Mouse (Mus musculus) MEL (cell line): ENCODE measurements around the gene Suclg2. TPM values are rescaled to one million over a fixed set of nuclear protein-coding genes. Genes with fewer than 3 reads are reported as not detected.

Experiments used
- DNase-seq: peaks from one replicate; pipeline ENCODE4 v3.0.0; 2011; ENCODE audit warnings: low read depth, low spot score
- H3K27ac ChIP-seq: 2 replicates; pipeline ENCODE4 v1.5.1; 2012; ENCODE audit warnings: low read depth, mild to moderate bottlenecking, control low read depth, low read length, moderate library complexity; ENCODE audit not compliant: control insufficient read depth
- H3K27me3 ChIP-seq, 2 experiments: fragments of 150-350 bp in 1 of 2; sonication (generic) in 1 of 2; 2 replicates each; pipeline ENCODE4 v1.6.1; 2012; ENCODE audit warnings: low read length in 2 of 2, mild to moderate bottlenecking in 2 of 2, improper control_type of control experiment in 1 of 2, moderate library complexity in 1 of 2; ENCODE audit not compliant: insufficient read depth in 2 of 2, control insufficient read depth in 1 of 2
- H3K36me3 ChIP-seq, 2 experiments: 2 replicates each; pipeline ENCODE4 v1.6.1; 2012 to 2014; ENCODE audit warnings: low read length in 2 of 2, improper control_type of control experiment in 1 of 2, inconsistent platforms in 1 of 2, mild to moderate bottlenecking in 1 of 2; ENCODE audit not compliant: insufficient read depth in 2 of 2, control insufficient read depth in 1 of 2
- H3K4me1 ChIP-seq, 2 experiments: fragments of 150-350 bp in 1 of 2; sonication (generic) in 1 of 2; 2 replicates each; pipeline ENCODE4 v1.6.1; 2012; ENCODE audit warnings: low read length in 2 of 2, improper control_type of control experiment in 1 of 2, mild to moderate bottlenecking in 1 of 2; ENCODE audit not compliant: insufficient read depth in 2 of 2, control insufficient read depth in 1 of 2
- H3K4me3 ChIP-seq, 2 experiments: fragments of 150-350 bp in 1 of 2; sonication (generic) in 1 of 2; 2 replicates each; pipeline ENCODE4 v1.5.1; 2012; ENCODE audit warnings: low read depth in 2 of 2, low read length in 2 of 2, mild to moderate bottlenecking in 2 of 2, moderate library complexity in 2 of 2, control low read depth in 1 of 2, improper control_type of control experiment in 1 of 2; ENCODE audit not compliant: control insufficient read depth in 1 of 2, insufficient read depth in 1 of 2
- H3K79me2 ChIP-seq: 2 replicates; pipeline ENCODE4 v1.6.1; 2012; ENCODE audit warnings: mild to moderate bottlenecking, low read length, moderate library complexity; ENCODE audit not compliant: control insufficient read depth, poor library complexity, insufficient read depth
- H3K9ac ChIP-seq: 2 replicates; pipeline ENCODE4 v1.6.1; 2012; ENCODE audit warnings: low read depth, mild to moderate bottlenecking, control low read depth, low read length, moderate library complexity; ENCODE audit not compliant: control insufficient read depth, poor library complexity, severe bottlenecking
- H3K9me3 ChIP-seq: fragments of 150-350 bp; sonication (generic); replicated peaks from 2 replicates; pipeline ENCODE4 v1.6.1; 2012; ENCODE audit warnings: mild to moderate bottlenecking, low read length, improper control_type of control experiment, moderate library complexity; ENCODE audit not compliant: insufficient read depth
- CHD1 ChIP-seq: IDR thresholded peaks from 2 replicates; pipeline ENCODE4 v1.6.1; 2012; ENCODE audit warnings: low read depth, mild to moderate bottlenecking, inconsistent platforms, low read length, improper control_type of control experiment
- CHD2 ChIP-seq: IDR thresholded peaks from 2 replicates; pipeline ENCODE4 v1.6.1; 2011; ENCODE audit warnings: low read length, improper control_type of control experiment
- ELF1 ChIP-seq: IDR thresholded peaks from 2 replicates; pipeline ENCODE4 v1.6.1; 2014; ENCODE audit warnings: low read depth, mild to moderate bottlenecking, inconsistent platforms, low read length, improper control_type of control experiment, moderate library complexity
- ETS1 ChIP-seq: IDR thresholded peaks from 2 replicates; pipeline ENCODE4 v1.6.1; 2012; ENCODE audit warnings: low read depth, mild to moderate bottlenecking, inconsistent platforms, low read length, improper control_type of control experiment, moderate library complexity
- GATA1 ChIP-seq: IDR thresholded peaks from 2 replicates; pipeline ENCODE4 v1.6.1; 2011; ENCODE audit warnings: low read depth, low read length, improper control_type of control experiment
- HCFC1 ChIP-seq: IDR thresholded peaks from 2 replicates; pipeline ENCODE4 v1.6.1; 2012; ENCODE audit warnings: low read depth, mild to moderate bottlenecking, inconsistent platforms, low read length, improper control_type of control experiment, moderate library complexity
- MAFK ChIP-seq: IDR thresholded peaks from 2 replicates; pipeline ENCODE4 v1.6.1; 2011; ENCODE audit warnings: low read depth, mild to moderate bottlenecking, low read length, improper control_type of control experiment, borderline replicate concordance
- MAZ ChIP-seq: IDR thresholded peaks from 2 replicates; pipeline ENCODE4 v1.6.1; 2012; ENCODE audit warnings: low read depth, mild to moderate bottlenecking, inconsistent platforms, low read length, improper control_type of control experiment
- MEF2A ChIP-seq: IDR thresholded peaks from 2 replicates; pipeline ENCODE4 v1.6.1; 2014; ENCODE audit warnings: low read depth, mild to moderate bottlenecking, inconsistent platforms, low read length, improper control_type of control experiment; ENCODE audit not compliant: poor library complexity, insufficient replicate concordance, severe bottlenecking; ENCODE audit errors: extremely low read depth
- MXI1 ChIP-seq: IDR thresholded peaks from 2 replicates; pipeline ENCODE4 v1.6.1; 2011; ENCODE audit warnings: mild to moderate bottlenecking, low read depth, low read length, improper control_type of control experiment
- MYB ChIP-seq: IDR thresholded peaks from 2 replicates; pipeline ENCODE4 v1.6.1; 2011; ENCODE audit warnings: mild to moderate bottlenecking, low read depth, low read length, improper control_type of control experiment
- POLR2A ChIP-seq, 2 experiments: IDR thresholded peaks; 2 replicates each; pipeline ENCODE4 v1.6.1; 2011 to 2012; ENCODE audit warnings: low read length in 2 of 2, mild to moderate bottlenecking in 2 of 2, control low read depth in 1 of 2, improper control_type of control experiment in 1 of 2, low read depth in 1 of 2, moderate library complexity in 1 of 2; ENCODE audit not compliant: control insufficient read depth in 1 of 2, insufficient read depth in 1 of 2, poor library complexity in 1 of 2
- POLR2AphosphoS2 ChIP-seq: IDR thresholded peaks from 2 replicates; pipeline ENCODE4 v1.6.1; 2011; ENCODE audit warnings: low read length, improper control_type of control experiment
- POLR2AphosphoS5 ChIP-seq: IDR thresholded peaks from 2 replicates; pipeline ENCODE4 v1.6.1; 2012; ENCODE audit warnings: low read depth, borderline replicate concordance, mild to moderate bottlenecking, inconsistent platforms, low read length, moderate library complexity, mixed read lengths
- RCOR1 ChIP-seq: IDR thresholded peaks from 2 replicates; pipeline ENCODE4 v1.6.1; 2012; ENCODE audit warnings: low read depth, mild to moderate bottlenecking, inconsistent platforms, low read length, improper control_type of control experiment
- SIN3A ChIP-seq: IDR thresholded peaks from 2 replicates; pipeline ENCODE4 v1.6.1; 2012; ENCODE audit warnings: low read length, improper control_type of control experiment, inconsistent platforms
- SMC3 ChIP-seq: IDR thresholded peaks from 2 replicates; pipeline ENCODE4 v1.6.1; 2011; ENCODE audit warnings: low read depth, low read length, improper control_type of control experiment
- TBP ChIP-seq: IDR thresholded peaks from 2 replicates; pipeline ENCODE4 v1.8.0; 2011; ENCODE audit warnings: low read depth, low read length, improper control_type of control experiment
- TCF12 ChIP-seq: IDR thresholded peaks from 2 replicates; pipeline ENCODE4 v1.6.1; 2014; ENCODE audit warnings: low read depth, mild to moderate bottlenecking, inconsistent platforms, low read length, improper control_type of control experiment, moderate library complexity
- USF2 ChIP-seq, 2 experiments: IDR thresholded peaks; 2 replicates each; pipeline ENCODE4 v1.6.1; 2011 to 2012; ENCODE audit warnings: improper control_type of control experiment in 2 of 2, low read length in 2 of 2, borderline replicate concordance in 1 of 2, inconsistent platforms in 1 of 2, low read depth in 1 of 2, mild to moderate bottlenecking in 1 of 2; ENCODE audit not compliant: insufficient read depth in 1 of 2
- ZMIZ1 ChIP-seq: IDR thresholded peaks from 2 replicates; pipeline ENCODE4 v1.6.1; 2012; ENCODE audit warnings: low read depth, mild to moderate bottlenecking, inconsistent platforms, low read length, improper control_type of control experiment, moderate library complexity
- ZNF384 ChIP-seq: IDR thresholded peaks from 2 replicates; pipeline ENCODE4 v1.6.1; 2012; ENCODE audit warnings: low read depth, mild to moderate bottlenecking, inconsistent platforms, low read length, improper control_type of control experiment
- polyA plus RNA-seq, 2 experiments: library from polyadenylated mRNA; stranded (reverse) in 1 of 2; unstranded in 1 of 2; fragments of >175 nt in 1 of 2; fragments of >200 nt in 1 of 2; gene quantifications; 2 replicates each; pipeline versions ENCODE4 v1.2.1 to v1.2.4; 2012; ENCODE audit warnings: low replicate concordance in 2 of 2, low read depth in 1 of 2; ENCODE audit not compliant: insufficient read length in 2 of 2, insufficient read depth in 1 of 2, missing spikeins in 1 of 2
- total RNA-seq: library from RNA; depleted of rRNA; stranded (reverse); fragments of 300-350 nt; gene quantifications from 2 replicates; pipeline ENCODE4 v1.2.3, GENCODE M21; 2012

The Suclg2 gene
- total and polyA plus RNA-seq, 3 experiments = 40.0 to 46.5 TPM; not detected in 1

DNA sequence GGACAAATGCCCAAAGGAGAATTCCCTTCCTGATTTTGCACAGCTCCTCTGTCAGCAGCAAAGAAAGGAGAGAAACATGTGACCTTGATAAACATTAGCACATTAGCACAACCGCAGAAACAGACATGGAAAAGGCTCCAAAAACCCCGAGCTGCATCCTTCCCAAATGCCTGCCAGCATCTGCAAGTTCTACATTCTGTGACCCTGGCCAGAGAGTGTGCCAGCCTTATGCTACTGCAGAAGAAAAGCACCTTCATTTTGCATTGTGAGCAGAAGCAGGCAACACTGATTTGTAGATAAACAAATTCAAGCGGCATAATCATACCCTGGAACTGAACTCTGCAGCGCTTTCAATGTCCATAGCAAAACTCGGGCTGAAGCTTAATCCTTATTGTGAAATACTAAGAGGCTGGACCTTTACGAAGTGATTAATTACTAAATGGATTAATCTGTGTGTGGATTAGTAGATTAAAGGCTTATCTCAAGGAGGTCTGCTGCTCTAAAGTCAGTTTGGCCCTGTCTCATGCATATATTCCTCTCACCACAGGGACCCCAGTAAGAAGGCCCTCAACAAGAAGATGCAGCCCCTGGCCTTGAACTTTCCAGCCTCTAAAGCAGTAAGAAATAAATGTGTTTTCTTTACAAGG lies 43.4 kb downstream of the Suclg2 start:
- no peaks in the 10 kb centered on the region for H3K27me3 ChIP-seq
- H3K9ac ChIP-seq = no peak overlapping the region
- H3K27ac ChIP-seq = no peak overlapping the region
- H3K36me3 ChIP-seq = no peaks in the 10 kb centered on the region; a peak in 1 of 4 replicates
- H3K4me1 ChIP-seq = no peaks in the 10 kb centered on the region
- no peaks in the 10 kb centered on the region for H3K9me3 ChIP-seq
- H3K79me2 ChIP-seq = no peaks in the 10 kb centered on the region
- no peak for DNase-seq
- no peak for TF ChIP-seq SMC3
- TF ChIP-seq MYB = no peak
- TF ChIP-seq POLR2AphosphoS2 = no peak
- TF ChIP-seq TBP = no peak
- no peak for TF ChIP-seq GATA1
- TF ChIP-seq MXI1 = no peak
- no peak for TF ChIP-seq MAFK
- no peak for TF ChIP-seq TCF12
- TF ChIP-seq POLR2AphosphoS5 = no peak
- no peak for TF ChIP-seq MAZ
- TF ChIP-seq ZMIZ1 = no peak
- TF ChIP-seq ZNF384 = no peak
- TF ChIP-seq, all 39 proteins: peak for 0
- H3K4me3 ChIP-seq = no peak overlapping the region

DNA sequence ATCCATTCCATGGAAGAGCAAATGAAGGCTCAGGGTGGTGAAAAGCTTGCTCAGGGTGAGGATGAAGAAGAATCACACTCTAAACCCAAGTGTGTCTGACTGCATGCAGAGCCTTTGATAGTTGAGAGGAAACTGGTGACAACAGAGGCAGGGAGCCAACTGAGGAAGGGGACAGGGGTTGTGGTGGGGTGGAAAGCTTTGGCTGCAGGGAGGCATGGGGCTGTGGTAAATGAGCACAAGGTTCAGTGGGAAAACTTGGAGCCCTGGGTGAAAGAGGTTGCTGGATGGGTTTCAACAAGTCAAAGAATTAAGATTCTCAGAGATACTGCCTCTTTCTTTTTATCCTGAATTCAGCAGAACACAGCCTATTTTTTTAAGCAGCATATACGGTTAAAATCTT lies 43.9 kb downstream of the Suclg2 start:
- Histone ChIP-seq H3K9me3 (no peaks in the 10 kb centered on the region), H3K4me3 (no peak overlapping the region), H3K9ac (no peak overlapping the region), H3K4me1 (no peaks in the 10 kb centered on the region), H3K27me3 (no peaks in the 10 kb centered on the region), H3K36me3 (no peaks in the 10 kb centered on the region; a peak in 1 of 4 replicates), H3K27ac (no peak overlapping the region), H3K79me2 (no peaks in the 10 kb centered on the region)
- DNase-seq = no peak
- no peak for TF ChIP-seq POLR2AphosphoS2
- no peak for TF ChIP-seq USF2 (IDR thresholded peaks at IDR 0.05; ENCODE audit: borderline replicate concordance in 1 of 2, insufficient read depth in 1 of 2, low read depth in 1 of 2, low read length in 2 of 2)
- no peak for TF ChIP-seq ELF1
- no peak for TF ChIP-seq MAFK
- TF ChIP-seq TBP = no peak
- no peak for TF ChIP-seq CHD1
- no peak for TF ChIP-seq POLR2A (IDR thresholded peaks at IDR 0.05; ENCODE audit: control insufficient read depth in 1 of 2, insufficient read depth in 1 of 2, low read depth in 1 of 2, low read length in 2 of 2, poor library complexity in 1 of 2)
- TF ChIP-seq CHD2 = no peak
- no peak for TF ChIP-seq ETS1
- TF ChIP-seq HCFC1 = no peak
- TF ChIP-seq POLR2AphosphoS5 = no peak
- no peak for TF ChIP-seq ZNF384
- no peak for TF ChIP-seq TCF12
- TF ChIP-seq MYB = no peak
- TF ChIP-seq RCOR1 = no peak
- no peak for TF ChIP-seq ZMIZ1
- no peak for TF ChIP-seq MEF2A
- no peak for TF ChIP-seq SIN3A
